Mouse (Mus musculus) limb, embryonic 11.5 days (tissue): Measurements from ENCODE around the gene Nacc1. TPM values are rescaled to one million over a fixed set of nuclear protein-coding genes. Genes with fewer than 3 reads are reported as not detected.

Source experiments
- ATAC-seq: fragments of 200-750 bp; cut with Nextera tagmentation; 2 replicates; pipeline ENCODE4 v1.8.0; 2017; ENCODE audit warnings: low read depth; ENCODE audit not compliant: insufficient number of reproducible peaks, low FRiP score, low TSS enrichment
- DNase-seq: peaks from one replicate; pipeline ENCODE4 v3.0.0-alpha.2; 2015; ENCODE audit warnings: low spot score
- H3K27ac ChIP-seq: fragments of 300-500 bp; sonication (generic); replicated peaks from 2 replicates; pipeline ENCODE4 v1.5.1; 2014; ENCODE audit warnings: low read depth, mild to moderate bottlenecking, low read length
- H3K27me3 ChIP-seq: fragments of 300-500 bp; sonication (generic); 2 replicates; pipeline ENCODE4 v1.6.1; 2014; ENCODE audit warnings: mild to moderate bottlenecking, low read length, mixed read lengths; ENCODE audit not compliant: control insufficient read depth, insufficient read depth
- H3K36me3 ChIP-seq: fragments of 300-500 bp; sonication (generic); 2 replicates; pipeline ENCODE4 v1.6.1; 2014; ENCODE audit warnings: mild to moderate bottlenecking, low read length, moderate library complexity, mixed read lengths; ENCODE audit not compliant: control insufficient read depth, insufficient read depth
- H3K4me1 ChIP-seq: fragments of 300-500 bp; sonication (generic); 2 replicates; pipeline ENCODE4 v1.6.1; 2014; ENCODE audit warnings: low read length, mixed read lengths; ENCODE audit not compliant: control insufficient read depth, insufficient read depth
- H3K4me2 ChIP-seq: fragments of 300-500 bp; sonication (generic); 2 replicates; pipeline ENCODE4 v1.6.1; 2014; ENCODE audit warnings: low read depth, mild to moderate bottlenecking, moderate library complexity; ENCODE audit not compliant: severe bottlenecking
- H3K4me3 ChIP-seq: fragments of 300-500 bp; sonication (generic); 2 replicates; pipeline ENCODE4 v1.5.1; 2014; ENCODE audit warnings: low read depth, low read length
- H3K9ac ChIP-seq: fragments of 300-500 bp; sonication (generic); 2 replicates; pipeline ENCODE4 v1.6.1; 2014; ENCODE audit warnings: mild to moderate bottlenecking, low read length
- H3K9me3 ChIP-seq: fragments of 300-500 bp; sonication (generic); 2 replicates; pipeline ENCODE4 v1.6.1; 2016; ENCODE audit warnings: low read length; ENCODE audit not compliant: control insufficient read depth
- WGBS: fragments of 180-500 bp; shearing (Covaris S2); extraction: QIAGEN DNeasy Blood & Tissue Kit; methylation state at CpG from one replicate; pipeline ENCODE4 v1.1.7; 2014; 5-methylcytosine and 5-hydroxymethylcytosine counted together
- polyA plus RNA-seq: library from polyadenylated mRNA; unstranded; fragments of >200 nt; fragmentation: Nextera tagmentation; extraction: Ambion mirVana; gene quantifications from 2 replicates; pipeline ENCODE4 v1.2.1, GENCODE M21; 2014

The Nacc1 gene
- polyA plus RNA-seq, 1 experiment from 2014 or later = 26.7 TPM

- H3K4me1 ChIP-seq = peaks cover 72% of the 10 kb centered on the region
- no peak for ATAC-seq
Observed at GRCm38 (mm10) chr8:84712759-84713120, 25.1 kb upstream of the Nacc1 start.

GRCm38 (mm10) chr8:84711933-84712758 lies 24.5 kb upstream of the Nacc1 start:
- Histone ChIP-seq H3K9me3 (no peaks in the 10 kb centered on the region), H3K4me1 (peaks cover 74% of the 10 kb centered on the region), H3K9ac (peak overlapping the region; percentile 60), H3K4me3 (no peak overlapping the region), H3K27me3 (peaks cover 24% of the 10 kb centered on the region), H3K27ac (peak overlapping the region; percentile 86), H3K4me2 (peak overlapping the region; percentile 10; the same call in 1 of the 2 replicates), H3K36me3 (no peaks in the 10 kb centered on the region)
- DNase-seq = peak; percentile 80
- 12% methylated on average over 11 of the region's 11 CpGs for WGBS
- peak; percentile 79 for ATAC-seq

More at GRCm38 (mm10) chr8:84712759-84713120, 25.1 kb upstream of the Nacc1 start:
- Histone ChIP-seq H3K4me2 (no peak overlapping the region), H3K4me3 (no peak overlapping the region), H3K9ac (0 out of 2 replicates have a peak overlapping the region, but pooled peaks have one; percentile 5), H3K9me3 (no peaks in the 10 kb centered on the region), H3K27ac (peak overlapping the region; percentile 86), H3K36me3 (no peaks in the 10 kb centered on the region), H3K27me3 (peaks cover 18% of the 10 kb centered on the region)
- WGBS = 15% methylated on average over 3 of the region's 3 CpGs
- no peak for DNase-seq

- H3K36me3 ChIP-seq = no peaks in the 10 kb centered on the region
- peak overlapping the region; percentile 60 for H3K9ac ChIP-seq
Observed at GRCm38 (mm10) chr8:84711312-84711711, 23.6 kb upstream of the Nacc1 start.

GRCm38 (mm10) chr8:84709931-84710330 lies 22.3 kb upstream of the Nacc1 start:
- 98% methylated on average over 1 of the region's 1 CpGs for WGBS
- H3K4me2 ChIP-seq = no peak overlapping the region
- H3K9ac ChIP-seq = no peak overlapping the region
- no peak for ATAC-seq
- no peak overlapping the region for H3K27ac ChIP-seq
- H3K4me3 ChIP-seq = no peak overlapping the region
- DNase-seq = no peak
- H3K27me3 ChIP-seq = peaks cover 39% of the 10 kb centered on the region
- peaks cover 76% of the 10 kb centered on the region for H3K4me1 ChIP-seq
- no peaks in the 10 kb centered on the region for H3K36me3 ChIP-seq
- no peaks in the 10 kb centered on the region for H3K9me3 ChIP-seq

More at GRCm38 (mm10) chr8:84711312-84711711, 23.6 kb upstream of the Nacc1 start:
- 51% methylated on average over 3 of the region's 3 CpGs for WGBS
- Histone ChIP-seq H3K27me3 (peaks cover 31% of the 10 kb centered on the region), H3K4me3 (no peak overlapping the region), H3K27ac (peak overlapping the region; percentile 86), H3K4me1 (peaks cover 76% of the 10 kb centered on the region), H3K4me2 (no peak overlapping the region; the same call in 1 of the 2 replicates), H3K9me3 (no peaks in the 10 kb centered on the region)
- ATAC-seq = no peak
- no peak for DNase-seq

GRCm38 (mm10) chr8:84708774-84709475 lies 21.3 kb upstream of the Nacc1 start:
- Histone ChIP-seq H3K27ac (no peak overlapping the region), H3K4me2 (no peak overlapping the region; the same call in 1 of the 2 replicates), H3K4me1 (peaks cover 72% of the 10 kb centered on the region), H3K9ac (no peak overlapping the region; the same call in 1 of the 2 replicates), H3K36me3 (no peaks in the 10 kb centered on the region), H3K4me3 (no peak overlapping the region), H3K27me3 (peaks cover 46% of the 10 kb centered on the region), H3K9me3 (no peaks in the 10 kb centered on the region)
- 11% methylated on average over 12 of the region's 12 CpGs for WGBS
- DNase-seq (peak; percentile 95), ATAC-seq (peak; percentile 59)

- no peaks in the 10 kb centered on the region for H3K9me3 ChIP-seq
- WGBS = 2% methylated on average over 15 of the region's 15 CpGs
- no peaks in the 10 kb centered on the region for H3K36me3 ChIP-seq
- peaks cover 68% of the 10 kb centered on the region for H3K4me1 ChIP-seq
- no peak overlapping the region; the same call in 1 of the 2 replicates for H3K9ac ChIP-seq
- ATAC-seq (no peak), DNase-seq (no peak)
- peak overlapping the region; percentile 38 for H3K4me2 ChIP-seq
- peaks cover 50% of the 10 kb centered on the region for H3K27me3 ChIP-seq
- H3K4me3 ChIP-seq = peak overlapping the region; percentile 16; the same call in 1 of the 2 replicates
- H3K27ac ChIP-seq = no peak overlapping the region; the same call in 1 of the 2 replicates
Observed at GRCm38 (mm10) chr8:84708071-84708541, 20.4 kb upstream of the Nacc1 start.

GRCm38 (mm10) chr8:84707267-84707883 lies 19.7 kb upstream of the Nacc1 start:
- H3K9ac ChIP-seq = peak overlapping the region; percentile 48
- peak overlapping the region; percentile 16 for H3K4me3 ChIP-seq
- H3K27me3 ChIP-seq = peaks cover 57% of the 10 kb centered on the region
- H3K36me3 ChIP-seq = no peaks in the 10 kb centered on the region
- peaks cover 64% of the 10 kb centered on the region for H3K4me1 ChIP-seq
- ATAC-seq (no peak), DNase-seq (peak; percentile 58)
- peak overlapping the region; percentile 38 for H3K4me2 ChIP-seq
- H3K27ac ChIP-seq = no peak overlapping the region
- H3K9me3 ChIP-seq = no peaks in the 10 kb centered on the region
- WGBS = under 1% methylated on average over 22 of the region's 22 CpGs
